Mouse (Mus musculus): ENCODE results near the gene Vwa8. TPM values are rescaled to one million over a fixed set of nuclear protein-coding genes. Genes with fewer than 3 reads are reported as not detected.

The Vwa8 gene
- polyA plus RNA-seq, 1 experiment from 2014 or later, result 14.5 TPM

DNA sequence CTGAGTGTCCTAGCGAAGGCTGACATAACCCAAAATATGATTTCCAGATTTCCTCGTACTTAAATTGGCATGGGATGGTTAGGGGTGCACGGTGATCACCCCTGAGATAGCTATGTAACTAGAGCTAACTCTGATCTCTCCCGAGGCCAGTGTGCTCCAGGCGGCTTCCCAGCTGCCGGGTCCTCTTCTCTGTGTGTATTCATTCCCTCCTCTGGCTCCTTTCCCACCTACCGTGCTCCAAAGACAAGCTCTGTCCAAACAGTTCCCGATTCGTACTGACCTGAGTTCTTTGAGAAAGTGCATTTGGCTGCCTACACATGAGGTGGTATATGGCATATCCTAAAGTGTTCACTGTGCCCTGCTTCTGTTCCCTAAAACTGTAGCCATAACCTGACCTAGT is 313.8 kb downstream of the Vwa8 start:
- Histone ChIP-seq H3K9ac (ENCODE audit: low read depth, low read length) (no peak overlapping the region), H3K36me3 (ENCODE audit: control insufficient read depth, insufficient read depth, low read length) (no peaks in the 10 kb centered on the region), H3K4me1 (ENCODE audit: control insufficient read depth, insufficient read depth, low read length) (0 out of 2 replicates have a peak, but pooled peaks cover 1% of the 10 kb centered on the region), H3K4me2 (no peak overlapping the region), H3K27ac (ENCODE audit: low read depth, low read length) (no peak overlapping the region), H3K9me3 (replicated peaks; ENCODE audit: control insufficient read depth, low read length) (no peaks in the 10 kb centered on the region), H3K4me3 (ENCODE audit: low read depth, low read length) (no peak overlapping the region), H3K27me3 (ENCODE audit: control insufficient read depth, insufficient read depth, low read length) (no peaks in the 10 kb centered on the region)
- no peak for ATAC-seq (replicated peaks; ENCODE audit: insufficient number of reproducible peaks, low FRiP score, low TSS enrichment)
- 67% methylated on average over 9 of the region's 9 CpGs for WGBS (ENCODE audit: insufficient replicate concordance)

DNA sequence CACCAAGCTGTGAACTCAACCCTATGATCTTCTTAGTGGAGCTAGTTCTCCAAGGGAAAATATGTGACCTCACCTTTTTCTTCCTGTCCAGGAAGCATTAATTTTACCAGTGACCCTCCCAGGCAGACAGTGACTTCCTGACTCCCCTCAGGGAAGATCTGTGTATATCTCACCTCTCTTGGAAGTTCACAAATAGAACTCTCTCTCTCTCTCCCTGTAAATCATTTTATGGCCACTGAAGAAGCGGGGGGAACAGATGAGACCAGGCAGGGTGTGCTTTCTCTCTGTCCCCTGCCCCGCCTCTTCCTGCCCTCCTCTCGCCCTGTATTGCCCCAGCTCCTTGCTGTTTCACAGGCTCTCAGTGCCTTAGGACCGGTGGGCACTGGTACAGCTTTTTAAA is 315.5 kb downstream of the Vwa8 start:
- H3K9me3 ChIP-seq (replicated peaks; ENCODE audit: control insufficient read depth, low read length), result no peaks in the 10 kb centered on the region
- H3K4me1 ChIP-seq (ENCODE audit: control insufficient read depth, insufficient read depth, low read length), result no peaks in the 10 kb centered on the region
- H3K36me3 ChIP-seq (ENCODE audit: control insufficient read depth, insufficient read depth, low read length), result no peaks in the 10 kb centered on the region
- 76% methylated on average over 4 of the region's 4 CpGs for WGBS (ENCODE audit: insufficient replicate concordance)
- no peak overlapping the region for H3K4me2 ChIP-seq
- ATAC-seq (replicated peaks; ENCODE audit: insufficient number of reproducible peaks, low FRiP score, low TSS enrichment), result no peak
- H3K27ac ChIP-seq (ENCODE audit: low read depth, low read length), result no peak overlapping the region
- no peaks in the 10 kb centered on the region for H3K27me3 ChIP-seq (ENCODE audit: control insufficient read depth, insufficient read depth, low read length)
- H3K4me3 ChIP-seq (ENCODE audit: low read depth, low read length), result no peak overlapping the region
- no peak overlapping the region for H3K9ac ChIP-seq (ENCODE audit: low read depth, low read length)

DNA sequence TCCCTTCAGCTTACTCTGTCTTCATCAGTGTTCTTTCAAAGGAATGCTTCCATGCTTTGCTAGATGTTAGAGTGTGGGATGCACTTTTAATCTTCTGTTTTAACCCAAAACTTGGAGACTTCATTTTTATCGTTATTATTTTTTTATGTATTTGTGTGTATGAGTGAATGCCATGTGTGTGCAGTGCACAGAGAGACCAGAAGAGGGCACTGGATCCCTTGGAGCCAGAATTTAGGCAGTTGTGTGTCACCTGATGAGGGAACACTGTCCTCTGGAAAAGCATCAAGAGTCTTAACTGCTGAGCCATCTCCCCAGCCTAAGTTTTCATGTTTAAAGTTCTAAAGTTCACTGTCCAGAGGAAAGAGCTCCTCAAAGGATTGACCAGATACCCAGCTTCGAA is 316.1 kb downstream of the Vwa8 start:
- H3K27me3 ChIP-seq (ENCODE audit: control insufficient read depth, insufficient read depth, low read length), result no peaks in the 10 kb centered on the region
- H3K36me3 ChIP-seq (ENCODE audit: control insufficient read depth, insufficient read depth, low read length), result no peaks in the 10 kb centered on the region
- no peak overlapping the region for H3K4me3 ChIP-seq (ENCODE audit: low read depth, low read length)
- H3K4me2 ChIP-seq, result no peak overlapping the region
- H3K4me1 ChIP-seq (ENCODE audit: control insufficient read depth, insufficient read depth, low read length), result no peaks in the 10 kb centered on the region
- no peaks in the 10 kb centered on the region for H3K9me3 ChIP-seq (replicated peaks; ENCODE audit: control insufficient read depth, low read length)
- no peak for ATAC-seq (replicated peaks; ENCODE audit: insufficient number of reproducible peaks, low FRiP score, low TSS enrichment)
- no peak overlapping the region for H3K9ac ChIP-seq (ENCODE audit: low read depth, low read length)
- 89% methylated on average over 2 of the region's 2 CpGs for WGBS (ENCODE audit: insufficient replicate concordance)
- H3K27ac ChIP-seq (ENCODE audit: low read depth, low read length), result no peak overlapping the region

DNA sequence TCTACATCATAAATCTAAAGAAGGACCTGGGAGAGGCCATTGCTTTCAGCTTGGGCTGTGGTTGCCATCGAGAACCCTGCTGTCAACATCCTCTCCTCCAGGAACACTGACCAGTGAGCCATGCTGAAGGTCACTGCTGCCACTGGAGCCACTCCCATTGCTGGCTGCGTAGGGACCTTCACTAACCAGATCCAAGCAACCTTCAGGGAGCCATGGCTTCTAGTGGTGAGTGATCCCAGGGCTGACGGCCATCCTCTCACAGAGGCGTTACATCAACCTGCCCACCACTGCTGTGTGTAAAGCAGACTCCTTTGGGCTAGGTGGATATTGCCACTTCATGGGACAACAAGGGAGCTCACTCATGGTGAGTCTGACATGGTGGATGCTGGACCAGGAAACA is 325.7 kb downstream of the Vwa8 start:
- Histone ChIP-seq H3K4me3 (ENCODE audit: low read depth, low read length) (no peak overlapping the region), H3K36me3 (ENCODE audit: control insufficient read depth, insufficient read depth, low read length) (peaks cover 4% of the 10 kb centered on the region; the same call in 1 of the 2 replicates), H3K27ac (ENCODE audit: low read depth, low read length) (no peak overlapping the region), H3K9ac (ENCODE audit: low read depth, low read length) (no peak overlapping the region), H3K4me2 (no peak overlapping the region), H3K27me3 (ENCODE audit: control insufficient read depth, insufficient read depth, low read length) (no peaks in the 10 kb centered on the region), H3K4me1 (ENCODE audit: control insufficient read depth, insufficient read depth, low read length) (0 out of 2 replicates have a peak, but pooled peaks cover under 1% of the 10 kb centered on the region), H3K9me3 (replicated peaks; ENCODE audit: control insufficient read depth, low read length) (no peaks in the 10 kb centered on the region; the same call in 1 of the 2 replicates)
- 82% methylated on average over 4 of the region's 4 CpGs for WGBS (ENCODE audit: insufficient replicate concordance)
- no peak for ATAC-seq (replicated peaks; ENCODE audit: insufficient number of reproducible peaks, low FRiP score, low TSS enrichment)

DNA sequence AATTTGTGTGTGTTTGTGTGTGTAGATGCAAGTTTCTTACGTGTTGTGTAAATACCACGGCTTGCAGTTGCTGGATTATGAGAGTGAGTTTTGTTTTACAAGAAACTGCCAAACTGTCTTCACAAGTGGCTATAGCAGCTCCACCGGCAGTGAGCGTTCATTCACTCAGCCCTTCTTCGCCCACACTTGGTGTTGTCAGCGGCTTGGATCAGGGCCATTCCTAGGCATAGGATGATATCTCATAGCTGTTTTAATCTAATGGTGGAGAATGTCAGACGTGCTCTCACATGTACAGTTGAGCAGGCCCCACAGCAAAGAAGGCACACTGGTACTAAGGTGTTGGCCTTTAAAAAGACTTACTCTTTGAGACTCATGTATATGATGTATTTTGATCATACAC is 328.9 kb downstream of the Vwa8 start:
- ATAC-seq (replicated peaks; ENCODE audit: insufficient number of reproducible peaks, low FRiP score, low TSS enrichment), result no peak
- no peak overlapping the region for H3K27ac ChIP-seq (ENCODE audit: low read depth, low read length)

DNA sequence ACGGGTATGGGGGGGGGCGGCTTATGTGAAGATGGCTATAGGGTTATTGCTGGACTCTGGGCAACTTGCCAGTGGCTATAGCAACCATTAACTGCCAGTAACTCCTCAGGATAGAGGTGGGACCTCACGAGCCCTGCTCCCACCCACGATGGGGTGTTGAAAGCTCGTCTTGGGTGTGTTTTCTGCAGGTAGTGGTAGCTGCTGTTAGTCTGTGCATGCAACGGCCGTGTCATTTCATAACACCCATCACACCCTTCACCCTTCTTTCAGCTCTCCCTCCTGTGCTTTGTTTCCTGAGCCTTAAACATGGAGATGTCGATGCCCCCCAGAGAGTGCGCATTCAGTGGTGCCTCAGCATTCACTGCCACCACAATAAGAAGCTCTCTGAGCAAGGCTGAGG is 329.4 kb downstream of the Vwa8 start:
- H3K9ac ChIP-seq (ENCODE audit: low read depth, low read length), result no peak overlapping the region
- WGBS (ENCODE audit: insufficient replicate concordance), result 76% methylated on average over 9 of the region's 9 CpGs
- H3K4me3 ChIP-seq (ENCODE audit: low read depth, low read length), result no peak overlapping the region
- no peak for ATAC-seq (replicated peaks; ENCODE audit: insufficient number of reproducible peaks, low FRiP score, low TSS enrichment)
- no peak overlapping the region for H3K27ac ChIP-seq (ENCODE audit: low read depth, low read length)
- H3K36me3 ChIP-seq (ENCODE audit: control insufficient read depth, insufficient read depth, low read length), result peaks cover 4% of the 10 kb centered on the region; the same call in 1 of the 2 replicates
- H3K27me3 ChIP-seq (ENCODE audit: control insufficient read depth, insufficient read depth, low read length), result no peaks in the 10 kb centered on the region
- 0 out of 2 replicates have a peak, but pooled peaks cover 5% of the 10 kb centered on the region for H3K4me1 ChIP-seq (ENCODE audit: control insufficient read depth, insufficient read depth, low read length)
- H3K9me3 ChIP-seq (replicated peaks; ENCODE audit: control insufficient read depth, low read length), result no peaks in the 10 kb centered on the region; the same call in 1 of the 2 replicates
- no peak overlapping the region for H3K4me2 ChIP-seq

More for the DNA sequence above, 328.9 kb downstream of the Vwa8 start:
- Histone ChIP-seq H3K9ac (ENCODE audit: low read depth, low read length) (no peak overlapping the region), H3K4me1 (ENCODE audit: control insufficient read depth, insufficient read depth, low read length) (0 out of 2 replicates have a peak, but pooled peaks cover 5% of the 10 kb centered on the region), H3K9me3 (replicated peaks; ENCODE audit: control insufficient read depth, low read length) (no peaks in the 10 kb centered on the region; the same call in 1 of the 2 replicates), H3K36me3 (ENCODE audit: control insufficient read depth, insufficient read depth, low read length) (peaks cover 4% of the 10 kb centered on the region; the same call in 1 of the 2 replicates), H3K4me3 (ENCODE audit: low read depth, low read length) (no peak overlapping the region), H3K27me3 (ENCODE audit: control insufficient read depth, insufficient read depth, low read length) (no peaks in the 10 kb centered on the region), H3K4me2 (no peak overlapping the region)
- 78% methylated on average over 7 of the region's 7 CpGs for WGBS (ENCODE audit: insufficient replicate concordance)

DNA sequence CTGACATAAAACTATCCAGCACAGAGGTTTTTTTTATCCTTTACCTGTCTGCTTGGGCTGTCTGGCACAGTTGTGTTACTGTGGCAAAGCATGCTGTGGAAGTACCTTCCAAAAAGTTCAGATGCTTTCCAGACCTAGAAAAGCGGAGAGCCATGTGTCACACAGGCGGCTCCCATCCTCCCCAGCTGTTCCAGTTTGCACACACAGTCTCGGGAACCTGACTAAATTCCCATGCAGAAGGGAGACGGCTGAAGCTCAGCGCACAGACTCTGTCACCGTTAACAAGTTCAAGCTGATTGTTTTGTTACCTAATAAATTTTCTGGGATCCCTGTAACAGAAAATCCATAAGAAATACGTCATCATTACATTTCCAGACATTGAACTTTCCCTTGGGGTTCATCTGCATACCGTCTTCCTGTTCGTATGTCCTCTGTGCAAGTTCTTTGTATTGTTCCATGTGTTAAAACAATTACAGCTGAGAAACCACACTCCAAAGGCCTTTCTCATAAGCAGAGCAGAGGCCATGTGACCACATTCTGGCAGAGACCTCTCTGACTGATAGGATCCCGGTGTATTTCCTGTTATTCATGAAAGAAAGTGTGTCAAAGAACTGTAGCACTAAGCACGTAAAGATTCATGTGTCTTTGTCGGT is 331.4 kb downstream of the Vwa8 start:
- Histone ChIP-seq H3K4me1 (ENCODE audit: control insufficient read depth, insufficient read depth, low read length) (0 out of 2 replicates have a peak, but pooled peaks cover 5% of the 10 kb centered on the region), H3K27ac (ENCODE audit: low read depth, low read length) (no peak overlapping the region; the same call in 1 of the 2 replicates), H3K9ac (ENCODE audit: low read depth, low read length) (no peak overlapping the region), H3K27me3 (ENCODE audit: control insufficient read depth, insufficient read depth, low read length) (no peaks in the 10 kb centered on the region), H3K36me3 (ENCODE audit: control insufficient read depth, insufficient read depth, low read length) (peaks cover 4% of the 10 kb centered on the region; the same call in 1 of the 2 replicates), H3K4me2 (no peak overlapping the region), H3K9me3 (replicated peaks; ENCODE audit: control insufficient read depth, low read length) (no peaks in the 10 kb centered on the region; the same call in 1 of the 2 replicates), H3K4me3 (ENCODE audit: low read depth, low read length) (no peak overlapping the region)
- 58% methylated on average over 12 of the region's 12 CpGs for WGBS (ENCODE audit: insufficient replicate concordance)
- ATAC-seq (replicated peaks; ENCODE audit: insufficient number of reproducible peaks, low FRiP score, low TSS enrichment), result no peak

DNA sequence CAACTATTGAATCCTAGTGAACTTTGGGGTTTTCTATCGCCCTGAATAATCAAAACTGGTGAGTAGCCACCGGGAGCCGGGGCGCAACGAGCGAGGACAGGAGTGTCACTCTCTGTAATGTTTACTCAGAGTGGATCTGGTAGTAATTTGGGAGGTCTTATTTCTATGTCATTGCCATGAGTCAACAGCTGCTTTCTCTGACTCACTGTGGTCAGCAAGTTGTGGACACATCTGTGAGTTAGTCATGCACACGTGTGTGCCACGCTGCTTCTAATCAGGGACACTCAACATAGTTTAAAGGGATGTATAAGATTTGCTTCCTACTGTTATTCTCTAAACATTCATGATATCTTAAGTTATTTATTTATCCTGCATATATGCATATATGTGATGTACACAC is 332.9 kb downstream of the Vwa8 start:
- 89% methylated on average over 8 of the region's 8 CpGs for WGBS (ENCODE audit: insufficient replicate concordance)
- no peak for ATAC-seq (replicated peaks; ENCODE audit: insufficient number of reproducible peaks, low FRiP score, low TSS enrichment)
- H3K36me3 ChIP-seq (ENCODE audit: control insufficient read depth, insufficient read depth, low read length), result no peaks in the 10 kb centered on the region
- no peak overlapping the region for H3K27ac ChIP-seq (ENCODE audit: low read depth, low read length)
- no peak overlapping the region for H3K4me2 ChIP-seq
- H3K4me3 ChIP-seq (ENCODE audit: low read depth, low read length), result no peak overlapping the region
- H3K27me3 ChIP-seq (ENCODE audit: control insufficient read depth, insufficient read depth, low read length), result no peaks in the 10 kb centered on the region
- H3K4me1 ChIP-seq (ENCODE audit: control insufficient read depth, insufficient read depth, low read length), result 0 out of 2 replicates have a peak, but pooled peaks cover 5% of the 10 kb centered on the region
- 0 out of 2 replicates have a peak, but pooled peaks cover 5% of the 10 kb centered on the region for H3K9me3 ChIP-seq (replicated peaks; ENCODE audit: control insufficient read depth, low read length)
- H3K9ac ChIP-seq (ENCODE audit: low read depth, low read length), result no peak overlapping the region

DNA sequence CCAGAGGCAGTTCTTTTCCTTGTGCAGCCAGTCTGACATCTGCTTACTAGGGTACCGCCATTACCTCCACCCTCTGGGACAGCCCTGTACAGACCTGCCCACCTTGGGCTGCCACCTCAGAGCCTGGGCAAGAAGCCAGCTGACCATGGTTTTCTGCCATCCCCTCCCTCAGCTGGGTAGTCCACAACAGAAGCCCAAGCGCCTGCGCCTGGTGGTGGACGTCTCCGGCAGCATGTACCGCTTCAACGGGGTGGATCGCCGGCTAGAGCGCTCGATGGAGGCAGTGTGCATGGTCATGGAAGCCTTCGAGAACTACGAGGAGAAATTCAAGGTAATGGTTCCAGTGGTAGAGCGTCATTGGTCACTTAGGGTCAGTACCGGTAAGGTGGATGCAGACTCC is 333.9 kb downstream of the Vwa8 start:
- no peaks in the 10 kb centered on the region for H3K36me3 ChIP-seq (ENCODE audit: control insufficient read depth, insufficient read depth, low read length)
- H3K4me2 ChIP-seq, result no peak overlapping the region
- 0 out of 2 replicates have a peak, but pooled peaks cover 5% of the 10 kb centered on the region for H3K4me1 ChIP-seq (ENCODE audit: control insufficient read depth, insufficient read depth, low read length)
- no peak overlapping the region for H3K4me3 ChIP-seq (ENCODE audit: low read depth, low read length)
- H3K27me3 ChIP-seq (ENCODE audit: control insufficient read depth, insufficient read depth, low read length), result no peaks in the 10 kb centered on the region
- no peak overlapping the region for H3K9ac ChIP-seq (ENCODE audit: low read depth, low read length)
- WGBS (ENCODE audit: insufficient replicate concordance), result 89% methylated on average over 15 of the region's 15 CpGs
- ATAC-seq (replicated peaks; ENCODE audit: insufficient number of reproducible peaks, low FRiP score, low TSS enrichment), result no peak
- no peak overlapping the region for H3K27ac ChIP-seq (ENCODE audit: low read depth, low read length)
- 0 out of 2 replicates have a peak, but pooled peaks cover 5% of the 10 kb centered on the region for H3K9me3 ChIP-seq (replicated peaks; ENCODE audit: control insufficient read depth, low read length)
